Mouse (Mus musculus) MEL (cell line): ENCODE measurements around the gene Zfp420.

ENCODE experiments used
- BHLHE40 ChIP-seq: IDR thresholded peaks from 2 replicates; pipeline ENCODE4 v1.6.1; 2012; ENCODE audit warnings: low read depth, mild to moderate bottlenecking, inconsistent platforms, low read length, improper control_type of control experiment, borderline replicate concordance
- CHD1 ChIP-seq: IDR thresholded peaks from 2 replicates; pipeline ENCODE4 v1.6.1; 2012; ENCODE audit warnings: low read depth, mild to moderate bottlenecking, inconsistent platforms, low read length, improper control_type of control experiment
- CTCF ChIP-seq, 3 experiments: IDR thresholded peaks in 2 of 3; conservative IDR thresholded peaks in 1 of 3; 2 replicates each; pipeline ENCODE4 v1.5.1; 2011 to 2012; ENCODE audit warnings: low read length in 3 of 3, low read depth in 2 of 3, mild to moderate bottlenecking in 2 of 3, improper control_type of control experiment in 1 of 3, inconsistent platforms in 1 of 3, mixed read lengths in 1 of 3, moderate library complexity in 1 of 3; ENCODE audit not compliant: control insufficient read depth in 1 of 3, insufficient read depth in 1 of 3, poor library complexity in 1 of 3, severe bottlenecking in 1 of 3
- GABPA ChIP-seq: IDR thresholded peaks from 2 replicates; pipeline ENCODE4 v1.6.1; 2012; ENCODE audit warnings: low read depth, mild to moderate bottlenecking, inconsistent platforms, low read length, improper control_type of control experiment, moderate library complexity
- JUND ChIP-seq: IDR thresholded peaks from 2 replicates; pipeline ENCODE4 v1.6.1; 2011; ENCODE audit warnings: low read depth, mild to moderate bottlenecking, improper control_type of control experiment, low read length
- KAT2A ChIP-seq: conservative IDR thresholded peaks from 2 replicates; pipeline ENCODE4 v1.6.1; 2012; ENCODE audit warnings: low read depth, low read length, improper control_type of control experiment, inconsistent platforms
- MAFK ChIP-seq: IDR thresholded peaks from 2 replicates; pipeline ENCODE4 v1.6.1; 2011; ENCODE audit warnings: low read depth, mild to moderate bottlenecking, low read length, improper control_type of control experiment, borderline replicate concordance
- MEF2A ChIP-seq: IDR thresholded peaks from 2 replicates; pipeline ENCODE4 v1.6.1; 2014; ENCODE audit warnings: low read depth, mild to moderate bottlenecking, inconsistent platforms, low read length, improper control_type of control experiment; ENCODE audit not compliant: poor library complexity, insufficient replicate concordance, severe bottlenecking; ENCODE audit errors: extremely low read depth
- MYC ChIP-seq: IDR thresholded peaks from 2 replicates; pipeline ENCODE4 v1.6.1; 2011; ENCODE audit warnings: low read depth, mild to moderate bottlenecking, low read length, improper control_type of control experiment, moderate library complexity
- POLR2AphosphoS5 ChIP-seq: IDR thresholded peaks from 2 replicates; pipeline ENCODE4 v1.6.1; 2012; ENCODE audit warnings: low read depth, borderline replicate concordance, mild to moderate bottlenecking, inconsistent platforms, low read length, moderate library complexity, mixed read lengths
- TAL1 ChIP-seq: IDR thresholded peaks from 2 replicates; pipeline ENCODE4 v1.6.1; 2012; ENCODE audit warnings: mild to moderate bottlenecking, inconsistent platforms, low read length, moderate library complexity, mixed read lengths
- TBP ChIP-seq: IDR thresholded peaks from 2 replicates; pipeline ENCODE4 v1.8.0; 2011; ENCODE audit warnings: low read depth, low read length, improper control_type of control experiment

DNA sequence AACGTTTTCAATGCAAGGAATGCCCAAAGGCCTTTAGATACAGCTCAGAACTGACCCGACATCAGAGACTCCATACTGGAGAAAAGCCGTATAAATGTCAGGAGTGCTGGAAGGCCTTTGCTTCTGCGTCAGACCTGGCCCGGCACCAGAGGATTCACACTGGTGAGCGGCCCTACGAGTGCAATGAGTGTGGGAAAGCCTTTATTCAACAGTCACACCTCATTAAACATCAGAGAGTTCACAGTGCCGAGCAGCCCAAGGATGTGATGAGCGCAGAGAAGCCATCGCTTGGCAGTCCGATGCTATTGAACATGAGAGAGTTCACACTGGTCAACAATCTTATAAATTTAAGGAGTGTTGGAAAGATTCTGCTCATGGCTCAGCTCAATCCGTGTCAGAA is 30.0 kb upstream of the Zfp420 start:
- no peak for TF ChIP-seq CHD1
- TF ChIP-seq POLR2AphosphoS5: no peak
- no peak for TF ChIP-seq TBP
- TF ChIP-seq GABPA: no peak
- TF ChIP-seq CTCF (IDR thresholded peaks at IDR 0.05 in 2 of 3, conservative IDR thresholded peaks at IDR 0.05 in 1 of 3; ENCODE audit: control insufficient read depth in 1 of 3, insufficient read depth in 1 of 3, low read depth in 2 of 3, low read length in 3 of 3, poor library complexity in 1 of 3, severe bottlenecking in 1 of 3): no peak
- TF ChIP-seq KAT2A: no peak
- TF ChIP-seq TAL1: no peak
- no peak for TF ChIP-seq MAFK
- no peak for TF ChIP-seq MYC
- TF ChIP-seq BHLHE40: no peak
- TF ChIP-seq MEF2A: no peak
- TF ChIP-seq JUND: no peak
